Mouse (Mus musculus): ENCODE results near the gene Gtsf2.
"Not testable (repeated sequence)": the region's sequence is repeated elsewhere in the genome, so short reads cannot be mapped to it uniquely, and the experiment has no call there.

GRCm38 (mm10) chr15:103445966-103446365, 2.3 kb downstream of the Gtsf2 start:
- not testable (repeated sequence) for TF ChIP-seq CTCF (IDR thresholded peaks at IDR 0.05; ENCODE audit: extremely low read depth, insufficient read depth, insufficient read length, insufficient replicate concordance); POLR2A (IDR thresholded peaks at IDR 0.05; ENCODE audit: low read depth, low read length)
